Mouse (Mus musculus) CH12.LX (cell line): ENCODE measurements around the gene Map3k13.

Experiments
- BHLHE40 ChIP-seq: IDR thresholded peaks from 2 replicates; pipeline ENCODE4 v1.6.1; 2011; ENCODE audit warnings: mild to moderate bottlenecking, low read depth, low read length, improper control_type of control experiment
- CTCF ChIP-seq, 2 experiments: IDR thresholded peaks in 1 of 2; conservative IDR thresholded peaks in 1 of 2; 2 replicates each; pipeline ENCODE4 v1.5.1; 2011 to 2012; ENCODE audit warnings: low read depth in 2 of 2, low read length in 2 of 2, improper control_type of control experiment in 1 of 2, inconsistent platforms in 1 of 2, mild to moderate bottlenecking in 1 of 2, moderate library complexity in 1 of 2
- EP300 ChIP-seq: IDR thresholded peaks from 2 replicates; pipeline ENCODE4 v1.6.1; 2011; ENCODE audit warnings: low read length, improper control_type of control experiment
- HCFC1 ChIP-seq: IDR thresholded peaks from 2 replicates; pipeline ENCODE4 v1.6.1; 2012; ENCODE audit warnings: low read depth, mild to moderate bottlenecking, inconsistent platforms, low read length, improper control_type of control experiment
- MAFK ChIP-seq: IDR thresholded peaks from 2 replicates; pipeline ENCODE4 v1.6.1; 2011; ENCODE audit warnings: low read length, improper control_type of control experiment; ENCODE audit not compliant: insufficient replicate concordance
- POLR2A ChIP-seq: IDR thresholded peaks from 2 replicates; pipeline ENCODE4 v1.6.1; 2011; ENCODE audit warnings: low read depth, mild to moderate bottlenecking, improper control_type of control experiment, low read length
- POLR2AphosphoS2 ChIP-seq: IDR thresholded peaks from 2 replicates; pipeline ENCODE4 v1.6.1; 2011; ENCODE audit warnings: low read depth, low read length, improper control_type of control experiment
- RAD21 ChIP-seq: IDR thresholded peaks from 2 replicates; pipeline ENCODE4 v1.6.1; 2011; ENCODE audit warnings: low read depth, mild to moderate bottlenecking, low read length, improper control_type of control experiment, moderate library complexity
- TCF12 ChIP-seq: IDR thresholded peaks from 2 replicates; pipeline ENCODE4 v1.6.1; 2014; ENCODE audit warnings: low read depth, mild to moderate bottlenecking, inconsistent platforms, low read length, improper control_type of control experiment
- ZMIZ1 ChIP-seq: IDR thresholded peaks from 2 replicates; pipeline ENCODE4 v1.6.1; 2012; ENCODE audit warnings: low read depth, mild to moderate bottlenecking, inconsistent platforms, low read length, improper control_type of control experiment

DNA sequence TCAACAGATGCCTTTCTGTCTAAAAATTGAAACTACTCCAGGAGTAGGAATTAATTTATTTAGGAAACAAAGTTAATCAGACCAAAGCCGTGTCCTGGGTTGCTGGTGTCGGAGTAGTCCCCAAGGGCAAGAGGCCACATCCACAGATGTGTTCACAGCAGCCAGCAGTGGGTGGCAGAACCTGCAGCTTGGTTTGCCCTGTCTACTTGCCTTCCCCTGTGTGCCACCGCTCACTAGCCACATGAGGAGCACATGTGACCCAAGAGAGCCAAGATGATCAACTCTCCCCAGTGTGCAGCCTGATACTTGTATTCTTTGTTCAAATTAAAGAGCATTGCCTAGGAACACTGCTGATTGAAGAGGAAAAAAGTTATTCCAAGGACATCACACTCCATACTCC is 54.3 kb downstream of the Map3k13 start:
- no peak for TF ChIP-seq HCFC1
- TF ChIP-seq POLR2A = no peak
- TF ChIP-seq CTCF (conservative IDR thresholded peaks at IDR 0.05 in 1 of 2, IDR thresholded peaks at IDR 0.05 in 1 of 2; ENCODE audit: low read depth in 2 of 2, low read length in 2 of 2) = no peak
- no peak for TF ChIP-seq TCF12
- TF ChIP-seq ZMIZ1 = no peak
- TF ChIP-seq BHLHE40 = 0 out of 2 replicates have a peak, but pooled peaks have one; percentile 21
- TF ChIP-seq EP300 = no peak
- no peak for TF ChIP-seq MAFK
- no peak; the same call in 1 of the 2 replicates for TF ChIP-seq RAD21
- TF ChIP-seq POLR2AphosphoS2 = no peak
